Mouse (Mus musculus) 3134 (cell line): ENCODE data around the gene Mcts2.

ENCODE experiments used
- DNase-seq: peaks from one replicate; pipeline ENCODE4 v3.0.0-alpha.2; 2011; ENCODE audit warnings: low spot score; ENCODE audit not compliant: insufficient read length; ENCODE audit errors: extremely low read depth

Mcts2 gene

DNA sequence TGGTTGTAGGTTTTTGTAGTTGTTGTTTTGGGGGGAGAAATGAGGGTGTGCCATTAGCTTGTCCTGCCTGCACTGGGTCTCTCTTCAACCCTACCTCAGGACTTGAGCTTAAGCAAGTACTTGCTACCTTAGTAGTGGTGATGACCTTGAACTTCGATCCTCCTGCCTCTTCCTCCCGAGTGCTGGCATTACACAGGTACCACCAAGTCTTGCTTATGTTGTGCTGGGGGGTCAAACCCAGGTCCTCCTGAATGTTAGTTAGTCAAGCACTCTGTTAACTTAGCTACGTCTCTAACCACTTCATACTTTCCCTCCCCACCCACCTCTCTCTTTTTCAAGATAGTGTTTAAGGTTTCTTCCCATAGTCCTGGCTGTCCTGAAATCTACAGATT is 37.5 kb downstream of the Mcts2 start:
- no peak for DNase-seq

DNA sequence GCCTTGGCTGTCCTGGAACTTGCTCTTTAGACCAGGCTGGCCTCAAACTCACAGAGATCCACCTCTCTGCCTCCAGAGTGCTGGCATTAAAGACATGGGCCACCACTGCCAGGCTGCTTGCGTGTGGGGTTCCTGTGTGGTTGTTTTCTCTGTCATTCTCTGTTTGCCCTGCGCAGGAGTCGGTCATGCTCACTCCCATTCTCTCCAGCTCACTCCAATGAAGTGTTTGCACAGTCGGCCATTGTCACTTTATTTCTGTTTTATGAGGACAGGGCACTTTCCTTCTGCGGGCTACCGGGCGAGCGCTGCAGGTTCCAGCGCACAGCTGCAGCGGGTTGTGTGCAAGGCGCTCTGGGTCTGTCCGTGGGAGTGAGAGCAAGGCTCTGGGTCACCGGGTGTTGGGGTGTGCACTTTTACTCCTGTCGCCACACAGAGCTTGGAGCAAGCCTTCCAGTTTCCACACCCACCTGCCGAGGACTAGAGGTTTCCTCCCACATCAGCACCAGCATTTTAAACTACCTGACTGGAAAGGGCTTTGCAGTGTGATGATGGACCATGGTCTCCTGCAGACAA is 38.4 kb downstream of the Mcts2 start:
- DNase-seq, result no peak

DNA sequence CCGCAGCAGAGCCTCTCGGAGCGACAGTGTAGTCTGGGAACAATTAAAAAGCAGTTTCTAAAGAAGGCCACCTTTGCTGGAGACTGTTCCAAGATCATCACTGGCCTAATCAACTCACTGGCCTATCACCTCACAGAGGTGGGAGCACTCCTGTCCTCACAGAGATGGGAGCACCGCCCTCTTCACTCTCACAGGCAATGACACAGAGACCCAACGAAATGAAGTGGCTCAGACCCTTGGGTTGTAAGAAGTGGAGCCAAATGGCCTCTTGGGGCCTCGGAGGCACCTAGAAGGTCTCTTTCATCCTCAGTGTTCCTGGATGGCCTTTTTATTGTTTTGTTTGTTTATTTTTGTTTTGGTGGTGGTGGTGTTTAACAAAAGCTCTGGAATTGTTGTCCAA is 39.4 kb downstream of the Mcts2 start:
- DNase-seq, result no peak

DNA sequence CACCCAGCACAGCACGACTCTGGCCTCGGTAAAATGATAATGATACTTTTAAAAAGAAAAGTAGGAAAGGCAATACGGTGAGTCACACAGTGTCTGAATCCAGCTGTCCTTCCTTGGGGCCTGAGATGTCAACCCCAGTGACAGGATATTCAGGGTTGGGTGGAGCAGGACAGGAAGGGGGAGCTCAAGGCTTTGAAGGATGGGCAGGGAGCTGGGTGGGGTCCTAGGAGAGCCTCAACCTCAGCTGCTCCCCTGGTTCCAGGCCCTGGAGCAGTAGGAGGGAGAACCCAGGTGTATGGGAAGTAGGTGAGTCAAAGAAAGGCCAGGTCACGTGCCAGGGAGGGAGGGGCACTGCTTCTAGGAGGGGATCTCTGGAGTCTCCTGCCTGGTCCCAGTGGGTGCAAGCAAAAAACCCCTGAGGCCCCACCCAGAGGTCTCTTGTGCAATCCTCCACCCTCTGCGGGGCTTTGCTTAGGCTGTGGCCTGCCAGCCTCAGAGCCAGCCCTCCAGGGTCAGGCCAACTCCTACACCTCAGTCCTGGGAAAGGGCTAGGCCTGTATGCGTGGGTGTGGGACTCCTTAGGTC is 40.0 kb downstream of the Mcts2 start:
- DNase-seq, result no peak

DNA sequence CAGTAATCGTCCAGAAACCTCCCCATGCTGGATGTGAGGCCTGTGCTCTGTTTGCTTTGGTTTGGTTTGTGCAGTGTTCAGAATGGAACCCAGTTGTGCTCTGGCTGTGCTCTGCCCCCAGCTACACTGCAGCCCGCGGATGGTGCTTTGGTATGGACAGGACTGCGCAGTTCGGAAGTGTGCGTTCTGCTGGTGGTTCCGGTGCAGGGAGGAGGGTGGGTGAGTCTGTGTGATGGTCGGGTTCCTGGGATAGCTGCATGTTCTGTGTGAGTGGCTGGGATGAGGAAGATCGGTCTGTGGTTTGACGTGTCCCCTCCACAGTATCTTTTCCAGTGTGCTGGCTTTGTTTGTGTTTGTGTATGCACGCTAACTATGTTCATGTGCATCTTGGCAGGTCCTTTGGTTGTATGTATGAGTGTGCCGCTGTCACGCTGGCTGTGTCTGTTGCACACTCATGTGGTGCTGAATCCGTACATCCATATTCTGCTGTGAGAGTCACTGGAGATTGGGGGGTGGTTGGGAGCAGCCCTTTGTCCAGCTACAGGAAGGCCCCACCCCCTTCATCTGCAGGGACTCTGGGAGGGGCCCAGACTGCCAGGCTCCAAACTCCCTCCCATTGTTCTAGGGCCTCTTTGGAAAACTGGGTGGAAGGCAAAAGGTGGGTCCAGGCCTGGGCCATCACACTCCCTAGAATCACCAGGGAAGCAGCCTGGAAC is 41.1 kb downstream of the Mcts2 start:
- DNase-seq, result no peak

DNA sequence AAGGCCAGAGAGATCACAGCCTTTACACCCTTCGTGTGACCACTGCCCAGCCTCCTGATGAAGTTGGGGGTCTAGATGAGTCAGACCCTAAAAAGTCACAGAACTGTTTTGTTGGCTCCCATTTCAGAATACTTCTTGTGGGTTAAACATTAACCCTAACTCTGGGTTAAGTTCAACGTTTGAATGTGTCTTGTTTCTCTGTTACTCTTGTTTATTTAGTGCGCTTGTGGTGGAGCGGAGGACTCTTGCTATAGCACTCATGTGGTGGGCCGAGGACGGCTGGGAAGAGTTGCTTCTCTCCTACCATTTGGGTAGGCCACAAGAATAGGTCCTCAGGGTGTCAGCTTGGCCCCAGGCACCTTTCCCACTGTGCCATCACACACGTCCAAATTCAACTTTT is 41.8 kb downstream of the Mcts2 start:
- DNase-seq, result no peak

DNA sequence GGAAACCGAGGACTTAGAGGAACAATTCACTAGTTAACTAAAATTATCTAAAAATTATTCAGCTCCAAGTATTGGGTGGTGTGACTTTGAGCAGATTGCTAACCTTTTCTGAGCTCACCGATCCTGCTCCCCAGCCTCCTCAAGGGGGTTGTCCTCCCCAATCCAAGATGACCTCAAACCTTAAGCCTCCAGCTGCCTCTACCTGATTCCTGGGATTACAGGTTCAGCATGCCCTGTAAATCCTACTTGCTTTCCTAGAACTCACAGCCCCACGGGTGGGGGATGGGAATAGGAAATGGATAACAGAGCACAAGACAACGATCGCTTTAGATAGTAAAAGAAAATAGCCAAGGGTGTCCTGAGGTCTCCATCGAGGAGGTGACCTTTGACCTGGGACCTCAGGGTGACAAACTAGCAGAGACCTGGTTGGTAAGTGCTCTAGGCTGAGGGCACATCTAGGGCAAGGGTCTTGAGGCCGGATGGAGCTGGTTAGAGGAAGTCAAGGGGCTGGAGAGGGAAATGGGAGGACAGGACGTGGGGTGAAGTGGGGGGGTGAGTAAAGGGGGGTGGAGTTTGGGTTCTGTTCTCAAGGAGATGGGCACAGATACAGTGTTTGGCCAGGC is 42.3 kb downstream of the Mcts2 start:
- no peak for DNase-seq

DNA sequence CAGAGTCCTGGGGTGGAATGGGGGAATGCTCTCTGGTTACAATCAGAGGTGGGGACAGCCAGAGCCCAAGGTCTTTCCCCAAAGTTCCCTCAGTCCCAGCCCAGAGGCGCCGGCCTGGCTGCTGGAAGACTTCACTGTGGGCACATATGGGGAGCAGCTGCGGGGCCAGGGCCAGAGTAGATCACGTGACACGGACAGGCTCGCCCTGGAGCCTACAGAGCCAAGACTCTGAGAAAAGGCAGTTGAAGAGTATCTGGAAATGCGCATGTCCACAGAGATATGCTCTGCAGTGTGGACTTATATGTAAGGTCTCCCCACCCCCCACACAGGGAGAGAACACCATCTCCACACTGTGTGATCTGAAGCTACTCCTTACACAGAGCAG is 42.8 kb downstream of the Mcts2 start:
- DNase-seq, result no peak

DNA sequence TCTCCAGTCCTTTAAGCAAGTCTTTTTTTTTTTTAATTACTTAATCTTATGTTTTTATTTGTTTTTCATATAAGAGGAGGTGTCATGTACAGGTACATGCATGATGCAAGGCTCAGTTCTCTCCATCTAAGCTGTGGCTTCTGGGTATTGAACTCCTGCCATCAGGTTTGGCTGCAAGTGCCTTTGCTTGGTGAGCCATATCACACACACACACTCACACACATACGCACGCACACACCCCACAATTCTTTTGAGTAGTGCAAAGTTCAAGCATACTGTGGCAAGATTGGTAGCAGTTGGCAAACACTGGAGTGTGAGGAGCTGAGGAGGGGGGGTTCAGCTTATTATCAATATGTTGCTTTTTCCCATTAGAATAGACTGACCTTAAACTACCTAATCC is 46.4 kb downstream of the Mcts2 start:
- DNase-seq, result no peak

DNA sequence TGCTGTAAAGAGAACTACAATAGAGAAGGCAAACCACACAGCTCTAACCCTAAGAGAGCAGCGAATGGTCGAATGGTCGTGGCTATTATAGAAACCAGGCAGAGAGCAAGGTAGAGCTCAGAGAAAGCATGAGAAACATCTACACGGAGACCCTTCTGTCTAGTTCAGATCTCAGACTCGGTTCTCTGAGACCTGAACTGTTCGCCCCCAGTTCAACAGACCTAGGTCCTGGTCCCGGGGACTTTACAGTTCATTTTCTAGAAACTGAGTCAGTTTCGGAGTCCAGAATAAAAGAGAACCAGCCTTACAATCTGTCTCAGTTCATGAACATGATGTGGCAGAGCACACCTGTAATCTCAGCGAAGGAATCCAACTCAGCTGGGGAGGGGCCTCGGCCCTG is 47.7 kb downstream of the Mcts2 start:
- no peak for DNase-seq

DNA sequence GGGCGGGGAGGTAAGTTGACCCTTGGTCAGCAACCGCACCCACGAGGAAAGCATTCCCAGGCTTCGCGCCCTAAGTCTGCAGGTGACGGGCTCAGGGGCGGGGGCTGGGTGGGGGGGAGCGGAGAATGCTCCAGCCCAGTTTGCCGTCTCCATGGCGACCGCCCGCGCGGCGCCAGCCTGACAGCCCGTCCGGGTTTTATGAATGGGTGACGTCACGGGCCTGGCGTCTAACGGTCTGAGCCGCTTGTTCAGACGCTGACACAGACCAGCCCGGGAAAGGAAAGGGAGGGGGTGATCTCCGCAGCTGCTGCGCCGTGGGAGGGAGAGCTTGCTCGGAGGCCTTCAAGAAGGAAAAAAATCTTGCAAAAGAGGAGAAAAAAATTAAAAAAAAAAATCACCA is 48.1 kb downstream of the Mcts2 start:
- peak; percentile 93 for DNase-seq

DNA sequence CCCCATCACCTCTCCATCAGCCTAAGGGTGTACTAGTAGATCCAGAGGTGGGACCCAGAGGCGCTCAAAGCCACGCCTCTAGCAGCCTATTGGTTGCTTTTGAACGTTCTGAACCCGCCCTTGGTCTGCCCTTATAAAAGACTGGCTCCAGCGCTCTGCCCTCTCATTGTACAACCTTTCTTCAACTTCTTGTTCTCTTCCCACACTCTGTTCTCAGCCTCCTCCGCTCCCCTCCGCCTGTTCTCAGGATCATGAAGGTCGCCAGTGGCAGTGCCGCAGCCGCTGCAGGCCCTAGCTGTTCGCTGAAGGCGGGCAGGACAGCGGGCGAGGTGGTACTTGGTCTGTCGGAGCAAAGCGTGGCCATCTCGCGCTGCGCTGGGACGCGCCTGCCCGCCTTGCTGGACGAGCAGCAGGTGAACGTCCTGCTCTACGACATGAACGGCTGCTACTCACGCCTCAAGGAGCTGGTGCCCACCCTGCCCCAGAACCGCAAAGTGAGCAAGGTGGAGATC is 49.3 kb downstream of the Mcts2 start, which contains the start of gene Id1:
TSS of gene Id1 (plus strand) at position 162 of the 512 bp plus-strand sequence.
- peak; percentile 90 for DNase-seq

DNA sequence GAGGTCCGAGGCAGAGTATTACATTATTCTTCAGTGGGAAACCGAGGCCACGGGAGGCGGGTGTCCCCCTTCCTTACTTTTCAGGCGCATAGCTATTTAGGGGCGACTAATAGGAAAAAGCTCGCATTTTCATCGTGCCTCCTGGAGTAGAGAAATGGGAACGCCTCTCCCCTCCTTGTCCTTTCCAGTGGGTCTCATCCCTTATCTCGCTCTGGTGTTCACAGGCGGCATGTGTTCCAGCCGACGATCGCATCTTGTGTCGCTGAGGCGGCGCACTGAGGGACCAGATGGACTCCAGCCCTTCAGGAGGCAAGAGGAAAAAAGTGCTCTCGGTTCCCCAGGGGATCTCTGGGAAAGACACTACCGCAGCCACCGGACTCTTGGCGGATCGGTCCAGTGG is 49.9 kb downstream of the Mcts2 start:
- DNase-seq, result no peak
